Mouse (Mus musculus): ENCODE results near the gene Dnah2. TPM values are rescaled to one million over a fixed set of nuclear protein-coding genes. Genes with fewer than 3 reads are reported as not detected.
A peak's percentile ranks its signal among the peaks of the same experiment; 100 is the strongest.

Dnah2 gene
- polyA plus RNA-seq, 1 experiment = 0.14 TPM

- no peaks in the 10 kb centered on the region for H3K79me3 ChIP-seq (ENCODE audit: low read depth)
- no peaks in the 10 kb centered on the region for H3K79me2 ChIP-seq (ENCODE audit: control insufficient read depth, insufficient read depth)
- H3K27me3 ChIP-seq (ENCODE audit: control insufficient read depth, insufficient read depth, insufficient read length) = no peaks in the 10 kb centered on the region
- TF ChIP-seq MYOD1 (IDR thresholded peaks at IDR 0.05; ENCODE audit: control insufficient read depth, insufficient read length, low read depth) = no peak
- TF ChIP-seq MAX (IDR thresholded peaks at IDR 0.05) = no peak
- TF ChIP-seq MYOG (IDR thresholded peaks at IDR 0.05; ENCODE audit: control insufficient read depth, extremely low read depth, insufficient read length) = no peak
- TF ChIP-seq CEBPB (IDR thresholded peaks at IDR 0.05; ENCODE audit: low read depth) = no peak
- TF ChIP-seq FOSL1 (IDR thresholded peaks at IDR 0.05; ENCODE audit: insufficient read depth, low read length, poor library complexity, severe bottlenecking) = no peak
- no peak for TF ChIP-seq USF1 (IDR thresholded peaks at IDR 0.05; ENCODE audit: low read depth)
- no peak for TF ChIP-seq CTCF (IDR thresholded peaks at IDR 0.05; ENCODE audit: control insufficient read depth, insufficient read depth, insufficient read length)
- no peak overlapping the region for H3ac ChIP-seq (ENCODE audit: control insufficient read depth, insufficient read length, low read depth)
- H3K36me3 ChIP-seq (ENCODE audit: control insufficient read depth, insufficient read depth) = no peaks in the 10 kb centered on the region
- no peak overlapping the region for H3K4me3 ChIP-seq (ENCODE audit: insufficient read depth, poor library complexity, severe bottlenecking)
Measured at GRCm38 (mm10) chr11:69437291-69437690, 111.6 kb downstream of the Dnah2 start.

DNA sequence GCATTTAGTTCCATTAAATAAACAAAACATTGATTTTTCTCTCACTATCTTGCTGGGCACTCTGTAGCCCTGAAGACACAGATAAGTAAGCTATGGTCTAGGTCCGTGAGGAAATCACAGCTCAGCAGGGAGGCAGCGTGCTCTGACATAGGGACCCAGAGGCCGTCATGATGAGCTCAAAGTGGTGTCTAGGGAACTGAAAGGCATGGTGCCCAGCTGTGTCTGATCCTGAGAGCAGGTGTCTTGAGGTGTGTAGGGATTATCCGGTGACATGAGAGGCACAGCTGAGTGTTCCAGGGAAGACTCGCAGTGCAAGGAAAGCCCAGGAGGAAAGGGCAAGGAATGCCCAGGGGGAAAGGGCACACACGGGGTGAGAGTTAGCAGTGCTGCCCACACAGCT is 115.7 kb downstream of the Dnah2 start:
- no peak overlapping the region for H3K4me3 ChIP-seq (ENCODE audit: insufficient read depth, poor library complexity, severe bottlenecking)
- H3K27me3 ChIP-seq (ENCODE audit: control insufficient read depth, insufficient read depth, insufficient read length) = no peaks in the 10 kb centered on the region
- H3K79me3 ChIP-seq (ENCODE audit: low read depth) = no peaks in the 10 kb centered on the region
- no peak for TF ChIP-seq USF1 (IDR thresholded peaks at IDR 0.05; ENCODE audit: low read depth)
- no peaks in the 10 kb centered on the region for H3K36me3 ChIP-seq (ENCODE audit: control insufficient read depth, insufficient read depth)
- no peak overlapping the region for H3ac ChIP-seq (ENCODE audit: control insufficient read depth, insufficient read length, low read depth)
- no peaks in the 10 kb centered on the region for H3K79me2 ChIP-seq (ENCODE audit: control insufficient read depth, insufficient read depth)

GRCm38 (mm10) chr11:69432640-69432982 is 116.3 kb downstream of the Dnah2 start:
- Histone ChIP-seq H3ac (ENCODE audit: control insufficient read depth, insufficient read length, low read depth) (no peak overlapping the region), H3K4me3 (ENCODE audit: insufficient read depth, poor library complexity, severe bottlenecking) (no peak overlapping the region), H3K79me2 (ENCODE audit: control insufficient read depth, insufficient read depth) (no peaks in the 10 kb centered on the region), H3K27me3 (ENCODE audit: control insufficient read depth, insufficient read depth, insufficient read length) (no peaks in the 10 kb centered on the region), H3K79me3 (ENCODE audit: low read depth) (no peaks in the 10 kb centered on the region), H3K36me3 (ENCODE audit: control insufficient read depth, insufficient read depth) (no peaks in the 10 kb centered on the region)
- TF ChIP-seq FOSL1 (IDR thresholded peaks at IDR 0.05; ENCODE audit: insufficient read depth, low read length, poor library complexity, severe bottlenecking) (no peak), USF1 (IDR thresholded peaks at IDR 0.05; ENCODE audit: low read depth) (no peak), CEBPB (IDR thresholded peaks at IDR 0.05; ENCODE audit: low read depth) (no peak), MAX (IDR thresholded peaks at IDR 0.05) (no peak)

- Histone ChIP-seq H3K4me3 (ENCODE audit: insufficient read depth, poor library complexity, severe bottlenecking) (no peak overlapping the region), H3K79me3 (ENCODE audit: low read depth) (no peaks in the 10 kb centered on the region)
- TF ChIP-seq CTCF (IDR thresholded peaks at IDR 0.05; ENCODE audit: control insufficient read depth, insufficient read depth, insufficient read length) (peak; percentile 61), CEBPB (IDR thresholded peaks at IDR 0.05; ENCODE audit: low read depth) (no peak), MAX (IDR thresholded peaks at IDR 0.05) (peak; percentile 35)
Measured at GRCm38 (mm10) chr11:69431829-69432639, 116.9 kb downstream of the Dnah2 start.

DNA sequence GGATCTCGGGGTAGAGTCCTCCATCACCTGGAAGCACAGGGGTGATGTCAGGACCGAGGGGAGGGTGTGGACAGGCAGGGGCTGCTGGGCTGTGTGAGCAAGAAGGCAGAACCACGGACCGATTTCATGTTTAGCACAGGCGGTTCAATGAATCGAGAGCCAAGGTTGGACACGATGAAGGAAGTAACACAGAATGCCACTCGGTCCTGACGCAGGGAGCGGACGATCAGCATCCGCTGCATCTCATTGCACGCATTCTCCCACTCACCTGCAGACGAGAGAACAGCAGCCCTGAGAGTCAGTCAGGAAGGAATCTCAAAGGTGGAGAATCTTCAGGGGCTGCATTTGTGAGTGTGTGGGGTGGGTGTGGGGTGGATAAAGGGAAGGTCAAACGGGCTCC is 118.3 kb downstream of the Dnah2 start:
- Histone ChIP-seq H3K79me2 (ENCODE audit: control insufficient read depth, insufficient read depth) (no peaks in the 10 kb centered on the region), H3K36me3 (ENCODE audit: control insufficient read depth, insufficient read depth) (no peaks in the 10 kb centered on the region), H3K79me3 (ENCODE audit: low read depth) (no peaks in the 10 kb centered on the region), H3ac (ENCODE audit: control insufficient read depth, insufficient read length, low read depth) (no peak overlapping the region), H3K4me3 (ENCODE audit: insufficient read depth, poor library complexity, severe bottlenecking) (no peak overlapping the region), H3K27me3 (ENCODE audit: control insufficient read depth, insufficient read depth, insufficient read length) (peaks cover under 1% of the 10 kb centered on the region)
- TF ChIP-seq MYOG (IDR thresholded peaks at IDR 0.05; ENCODE audit: control insufficient read depth, extremely low read depth, insufficient read length) (no peak), FOSL1 (IDR thresholded peaks at IDR 0.05; ENCODE audit: insufficient read depth, low read length, poor library complexity, severe bottlenecking) (no peak), MYOD1 (IDR thresholded peaks at IDR 0.05; ENCODE audit: control insufficient read depth, insufficient read length, low read depth) (no peak), USF1 (IDR thresholded peaks at IDR 0.05; ENCODE audit: low read depth) (no peak), CEBPB (IDR thresholded peaks at IDR 0.05; ENCODE audit: low read depth) (no peak), CTCF (IDR thresholded peaks at IDR 0.05; ENCODE audit: control insufficient read depth, insufficient read depth, insufficient read length) (no peak), MAX (IDR thresholded peaks at IDR 0.05) (no peak)

More at GRCm38 (mm10) chr11:69431829-69432639, 116.9 kb downstream of the Dnah2 start:
- H3K27me3 ChIP-seq (ENCODE audit: control insufficient read depth, insufficient read depth, insufficient read length) = no peaks in the 10 kb centered on the region
- H3K36me3 ChIP-seq (ENCODE audit: control insufficient read depth, insufficient read depth) = no peaks in the 10 kb centered on the region
- no peak overlapping the region for H3ac ChIP-seq (ENCODE audit: control insufficient read depth, insufficient read length, low read depth)
- H3K79me2 ChIP-seq (ENCODE audit: control insufficient read depth, insufficient read depth) = no peaks in the 10 kb centered on the region

- Histone ChIP-seq H3K79me2 (ENCODE audit: control insufficient read depth, insufficient read depth) (no peaks in the 10 kb centered on the region), H3K27me3 (ENCODE audit: control insufficient read depth, insufficient read depth, insufficient read length) (peaks cover 3% of the 10 kb centered on the region), H3ac (ENCODE audit: control insufficient read depth, insufficient read length, low read depth) (no peak overlapping the region), H3K4me3 (ENCODE audit: insufficient read depth, poor library complexity, severe bottlenecking) (no peak overlapping the region), H3K79me3 (ENCODE audit: low read depth) (no peaks in the 10 kb centered on the region), H3K36me3 (ENCODE audit: control insufficient read depth, insufficient read depth) (no peaks in the 10 kb centered on the region)
- TF ChIP-seq FOSL1 (IDR thresholded peaks at IDR 0.05; ENCODE audit: insufficient read depth, low read length, poor library complexity, severe bottlenecking) (no peak), CEBPB (IDR thresholded peaks at IDR 0.05; ENCODE audit: low read depth) (no peak), CTCF (IDR thresholded peaks at IDR 0.05; ENCODE audit: control insufficient read depth, insufficient read depth, insufficient read length) (no peak), MYOD1 (IDR thresholded peaks at IDR 0.05; ENCODE audit: control insufficient read depth, insufficient read length, low read depth) (no peak), USF1 (IDR thresholded peaks at IDR 0.05; ENCODE audit: low read depth) (no peak), MAX (IDR thresholded peaks at IDR 0.05) (no peak), MYOG (IDR thresholded peaks at IDR 0.05; ENCODE audit: control insufficient read depth, extremely low read depth, insufficient read length) (no peak)
Measured at GRCm38 (mm10) chr11:69429313-69429712, 119.6 kb downstream of the Dnah2 start.

All from C2C12 (cell line).